Mouse (Mus musculus) megakaryocyte, embryonic 14.5 days (primary cell): ENCODE measurements around the gene Hsd11b1. TPM values are rescaled to one million over a fixed set of nuclear protein-coding genes. Genes with fewer than 3 reads are reported as not detected.

Source experiments
- H3K27me3 ChIP-seq: replicated peaks from 2 replicates; pipeline ENCODE3; 2012; ENCODE audit warnings: inconsistent platforms
- H3K36me3 ChIP-seq: replicated peaks from 2 replicates; pipeline ENCODE3; 2012; ENCODE audit warnings: low read length, inconsistent platforms, mixed read lengths
- H3K4me1 ChIP-seq: 2 replicates; pipeline ENCODE4 v1.6.1; 2012; ENCODE audit warnings: inconsistent platforms
- H3K4me3 ChIP-seq: replicated peaks from 2 replicates; pipeline ENCODE3; 2012; ENCODE audit warnings: moderate library complexity, mild to moderate bottlenecking, inconsistent platforms
- H3K9me3 ChIP-seq: 2 replicates; pipeline ENCODE4 v1.6.1; 2012; ENCODE audit warnings: inconsistent platforms
- FLI1 ChIP-seq: IDR thresholded peaks from 2 replicates; pipeline ENCODE4 v1.6.1; 2012; ENCODE audit warnings: low read length, inconsistent platforms, mixed read lengths
- GATA1 ChIP-seq: IDR thresholded peaks from 3 replicates; pipeline ENCODE4 v1.6.1; 2012; ENCODE audit warnings: mixed read lengths, low read length, inconsistent platforms, borderline replicate concordance
- polyA plus RNA-seq: library from polyadenylated mRNA; stranded (reverse); fragments of >175 nt; gene quantifications from 2 replicates; pipeline ENCODE4 v1.2.3, GENCODE M21; 2012; ENCODE audit warnings: low replicate concordance; ENCODE audit not compliant: insufficient read depth

Gene Hsd11b1
- polyA plus RNA-seq = 0.27 TPM in 1 of 2 replicates, not detected in the other

- H3K4me1 ChIP-seq = peaks cover 31% of the 10 kb centered on the region
- no peak within 1 kb of the TSS for H3K4me3 ChIP-seq
- TF ChIP-seq GATA1 (no peak), FLI1 (no peak)
- H3K36me3 ChIP-seq = no peaks in the 10 kb centered on the region
- H3K9me3 ChIP-seq = no peaks in the 10 kb centered on the region
- peaks cover 7% of the 10 kb centered on the region for H3K27me3 ChIP-seq
Observed at GRCm38 (mm10) chr1:193263955-193264598, at the start of gene Hsd11b1. Hsd11b1 (minus strand) TSS chr1:193264075.

GRCm38 (mm10) chr1:193311596-193311995 is 47.7 kb upstream of the Hsd11b1 start:
- Histone ChIP-seq H3K4me3 (no peak overlapping the region), H3K9me3 (no peaks in the 10 kb centered on the region), H3K27me3 (peaks cover 32% of the 10 kb centered on the region), H3K36me3 (no peaks in the 10 kb centered on the region), H3K4me1 (no peaks in the 10 kb centered on the region; the same call in 1 of the 2 replicates)
- TF ChIP-seq GATA1 (no peak), FLI1 (no peak)

GRCm38 (mm10) chr1:193310519-193311085 is 46.7 kb upstream of the Hsd11b1 start:
- TF ChIP-seq GATA1 (no peak), FLI1 (no peak)
- H3K36me3 ChIP-seq = no peaks in the 10 kb centered on the region
- H3K4me3 ChIP-seq = no peak overlapping the region
- no peaks in the 10 kb centered on the region for H3K9me3 ChIP-seq
- peaks cover 27% of the 10 kb centered on the region for H3K27me3 ChIP-seq
- H3K4me1 ChIP-seq = no peaks in the 10 kb centered on the region

GRCm38 (mm10) chr1:193309785-193310518 is 46.1 kb upstream of the Hsd11b1 start:
- no peak for TF ChIP-seq FLI1
- no peak for TF ChIP-seq GATA1
- Histone ChIP-seq H3K4me1 (no peaks in the 10 kb centered on the region), H3K4me3 (no peak overlapping the region), H3K27me3 (peaks cover 24% of the 10 kb centered on the region), H3K36me3 (no peaks in the 10 kb centered on the region), H3K9me3 (no peaks in the 10 kb centered on the region)

- 0 out of 2 replicates have a peak, but pooled peaks cover 4% of the 10 kb centered on the region for H3K4me1 ChIP-seq
- H3K4me3 ChIP-seq = no peak overlapping the region
- TF ChIP-seq GATA1 (no peak), FLI1 (no peak)
- H3K36me3 ChIP-seq = no peaks in the 10 kb centered on the region
- H3K9me3 ChIP-seq = no peaks in the 10 kb centered on the region
- H3K27me3 ChIP-seq = peaks cover 23% of the 10 kb centered on the region
Observed at GRCm38 (mm10) chr1:193306832-193307231, 43.0 kb upstream of the Hsd11b1 start.

- no peaks in the 10 kb centered on the region for H3K36me3 ChIP-seq
- H3K9me3 ChIP-seq = no peaks in the 10 kb centered on the region
- TF ChIP-seq GATA1 = no peak
- no peak for TF ChIP-seq FLI1
- H3K27me3 ChIP-seq = peaks cover 25% of the 10 kb centered on the region
- 0 out of 2 replicates have a peak, but pooled peaks cover 4% of the 10 kb centered on the region for H3K4me1 ChIP-seq
- H3K4me3 ChIP-seq = no peak overlapping the region
Observed at GRCm38 (mm10) chr1:193305386-193305785, 41.5 kb upstream of the Hsd11b1 start.

GRCm38 (mm10) chr1:193303096-193303495 is 39.2 kb upstream of the Hsd11b1 start:
- no peaks in the 10 kb centered on the region for H3K9me3 ChIP-seq
- H3K4me1 ChIP-seq = 0 out of 2 replicates have a peak, but pooled peaks cover 4% of the 10 kb centered on the region
- H3K36me3 ChIP-seq = no peaks in the 10 kb centered on the region
- no peak overlapping the region for H3K4me3 ChIP-seq
- peaks cover 29% of the 10 kb centered on the region for H3K27me3 ChIP-seq
- no peak for TF ChIP-seq FLI1
- no peak for TF ChIP-seq GATA1

GRCm38 (mm10) chr1:193302093-193302405 is 38.2 kb upstream of the Hsd11b1 start:
- Histone ChIP-seq H3K4me3 (no peak overlapping the region), H3K27me3 (peaks cover 29% of the 10 kb centered on the region), H3K4me1 (0 out of 2 replicates have a peak, but pooled peaks cover 4% of the 10 kb centered on the region), H3K36me3 (no peaks in the 10 kb centered on the region), H3K9me3 (no peaks in the 10 kb centered on the region)
- TF ChIP-seq GATA1 (no peak), FLI1 (no peak)

GRCm38 (mm10) chr1:193301216-193302092 is 37.6 kb upstream of the Hsd11b1 start:
- no peak for TF ChIP-seq FLI1
- TF ChIP-seq GATA1 = no peak
- Histone ChIP-seq H3K27me3 (peaks cover 30% of the 10 kb centered on the region), H3K36me3 (no peaks in the 10 kb centered on the region), H3K4me3 (no peak overlapping the region), H3K9me3 (no peaks in the 10 kb centered on the region), H3K4me1 (0 out of 2 replicates have a peak, but pooled peaks cover 4% of the 10 kb centered on the region)
